Mouse (Mus musculus): Measurements from ENCODE around the gene Timm50. TPM values are rescaled to one million over a fixed set of nuclear protein-coding genes. Genes with fewer than 3 reads are reported as not detected.

Gene Timm50
- polyA plus RNA-seq, 1 experiment from 2014 or later, result 119 TPM

Other genes starting within 250 kb of the Timm50 start
- gene Fcgbp, start 240.8 kb downstream of the Timm50 start, polyA plus RNA-seq (2014; fragmentation: Nextera tagmentation; extraction: Ambion mirVana), result not detected in 2 replicates
- 0.03 TPM in 1 of 2 replicates, not detected in the other for gene 9530053A07Rik, start 182.6 kb downstream of the Timm50 start, polyA plus RNA-seq (2014; fragmentation: Nextera tagmentation; extraction: Ambion mirVana)
- 20.1 and 23.1 TPM in 2 replicates for gene Fbl, start 142.4 kb downstream of the Timm50 start, polyA plus RNA-seq (2014; fragmentation: Nextera tagmentation; extraction: Ambion mirVana)
- 10.7 and 11.7 TPM in 2 replicates for gene Dyrk1b, start 132.6 kb downstream of the Timm50 start, polyA plus RNA-seq (2014; fragmentation: Nextera tagmentation; extraction: Ambion mirVana)
- gene Eid2, start 44.2 kb downstream of the Timm50 start, polyA plus RNA-seq (2014; fragmentation: Nextera tagmentation; extraction: Ambion mirVana), result 8.4 and 10.3 TPM in 2 replicates
- gene Eid2b, start 34.3 kb downstream of the Timm50 start, polyA plus RNA-seq (2014; fragmentation: Nextera tagmentation; extraction: Ambion mirVana), result 6.7 and 8.4 TPM in 2 replicates
- gene Selenov, start 20.9 kb downstream of the Timm50 start, polyA plus RNA-seq (2014; fragmentation: Nextera tagmentation; extraction: Ambion mirVana), result not detected in 2 replicates
- gene Dll3, start 9.8 kb downstream of the Timm50 start, polyA plus RNA-seq (2014; fragmentation: Nextera tagmentation; extraction: Ambion mirVana), result 0.14 TPM in 1 of 2 replicates, not detected in the other
- gene Supt5, start 26.7 kb upstream of the Timm50 start, polyA plus RNA-seq (2014; fragmentation: Nextera tagmentation; extraction: Ambion mirVana), result 47.9 and 48.0 TPM in 2 replicates
- 731 and 789 TPM in 2 replicates for gene Rps16, start 38.6 kb upstream of the Timm50 start, polyA plus RNA-seq (2014; fragmentation: Nextera tagmentation; extraction: Ambion mirVana)
- 32.9 and 35.6 TPM in 2 replicates for gene Plekhg2, start 60.5 kb upstream of the Timm50 start, polyA plus RNA-seq (2014; fragmentation: Nextera tagmentation; extraction: Ambion mirVana)
- 10.1 and 12.2 TPM in 2 replicates for gene Zfp36, start 68.2 kb upstream of the Timm50 start, polyA plus RNA-seq (2014; fragmentation: Nextera tagmentation; extraction: Ambion mirVana)
- 50.9 and 57.7 TPM in 2 replicates for gene Med29, start 80.6 kb upstream of the Timm50 start, polyA plus RNA-seq (2014; fragmentation: Nextera tagmentation; extraction: Ambion mirVana)
- gene Paf1, start 80.9 kb upstream of the Timm50 start, polyA plus RNA-seq (2014; fragmentation: Nextera tagmentation; extraction: Ambion mirVana), result 61.9 and 62.5 TPM in 2 replicates
- gene Gmfg, start 125.4 kb upstream of the Timm50 start, polyA plus RNA-seq (2014; fragmentation: Nextera tagmentation; extraction: Ambion mirVana), result 8.4 and 8.6 TPM in 2 replicates
- 1.6 and 2.1 TPM in 2 replicates for gene Lrfn1, start 139.9 kb upstream of the Timm50 start, polyA plus RNA-seq (2014; fragmentation: Nextera tagmentation; extraction: Ambion mirVana)
- gene Ifnl2, start 198.4 kb upstream of the Timm50 start, polyA plus RNA-seq (2014; fragmentation: Nextera tagmentation; extraction: Ambion mirVana), result not detected in 2 replicates
- not detected in 2 replicates for gene Ifnl3, start 210.8 kb upstream of the Timm50 start, polyA plus RNA-seq (2014; fragmentation: Nextera tagmentation; extraction: Ambion mirVana)
- not detected in 2 replicates for gene Sycn, start 228.8 kb upstream of the Timm50 start, polyA plus RNA-seq (2014; fragmentation: Nextera tagmentation; extraction: Ambion mirVana)
- gene Nccrp1, start 235.2 kb upstream of the Timm50 start, polyA plus RNA-seq (2014; fragmentation: Nextera tagmentation; extraction: Ambion mirVana), result not detected in 2 replicates

All from heart, embryonic 14.5 days (tissue).